Mouse (Mus musculus): Measurements from ENCODE around the gene Fasl. TPM values are rescaled to one million over a fixed set of nuclear protein-coding genes. Genes with fewer than 3 reads are reported as not detected.

The Fasl gene
- total and polyA plus RNA-seq, 3 experiments, result not detected

- Histone ChIP-seq H3K9me3 (replicated peaks; ENCODE audit: insufficient read depth, low read length) (no peaks in the 10 kb centered on the region), H3K9ac (ENCODE audit: control insufficient read depth, low read depth, low read length, poor library complexity, severe bottlenecking) (no peak overlapping the region), H3K27ac (ENCODE audit: control insufficient read depth, low read depth, low read length) (no peak overlapping the region), H3K4me1 (ENCODE audit: control insufficient read depth in 1 of 2, insufficient read depth in 2 of 2, low read length in 2 of 2) (peaks cover 0 to 30% of the 10 kb centered on the region in 2 experiments; a peak in 2 of 4 replicates), H3K4me3 (ENCODE audit: control insufficient read depth in 1 of 2, insufficient read depth in 1 of 2, low read depth in 2 of 2, low read length in 2 of 2) (no peak overlapping the region), H3K27me3 (ENCODE audit: control insufficient read depth in 1 of 2, insufficient read depth in 2 of 2, low read length in 2 of 2) (no peaks in the 10 kb centered on the region), H3K36me3 (ENCODE audit: control insufficient read depth in 1 of 2, insufficient read depth in 2 of 2, low read length in 2 of 2) (peaks cover 0 to 25% of the 10 kb centered on the region in 2 experiments; a peak in 2 of 4 replicates), H3K79me2 (ENCODE audit: control insufficient read depth, insufficient read depth, low read length, poor library complexity) (no peaks in the 10 kb centered on the region)
- DNase-seq (ENCODE audit: low read depth, low spot score), result peak; percentile 66
- no peak for TF ChIP-seq NRF1 (IDR thresholded peaks at IDR 0.05; ENCODE audit: insufficient read depth, low read depth, low read length, poor library complexity, severe bottlenecking)
- no peak for TF ChIP-seq SMC3 (IDR thresholded peaks at IDR 0.05; ENCODE audit: low read depth, low read length)
- TF ChIP-seq CHD2 (IDR thresholded peaks at IDR 0.05; ENCODE audit: low read length), result no peak
- peak; percentile 78 for TF ChIP-seq ETS1 (IDR thresholded peaks at IDR 0.05; ENCODE audit: low read depth, low read length)
- TF ChIP-seq MAX (IDR thresholded peaks at IDR 0.05; ENCODE audit: low read length), result peak; percentile 78
- no peak for TF ChIP-seq JUND (IDR thresholded peaks at IDR 0.05; ENCODE audit: low read depth, low read length)
- peak; percentile 41 to 84; a peak in 2 of 4 replicates for TF ChIP-seq USF2 (IDR thresholded peaks at IDR 0.05; ENCODE audit: borderline replicate concordance in 1 of 2, insufficient read depth in 1 of 2, low read depth in 1 of 2, low read length in 2 of 2)
- peak; percentile 93 for TF ChIP-seq ZNF384 (IDR thresholded peaks at IDR 0.05; ENCODE audit: low read depth, low read length)
- TF ChIP-seq MYB (IDR thresholded peaks at IDR 0.05; ENCODE audit: low read depth, low read length), result no peak
- no peak for TF ChIP-seq E2F4 (IDR thresholded peaks at IDR 0.05; ENCODE audit: borderline replicate concordance, low read depth, low read length)
- TF ChIP-seq MXI1 (IDR thresholded peaks at IDR 0.05; ENCODE audit: low read depth, low read length), result 0 out of 2 replicates have a peak, but pooled peaks have one; percentile 32
- peak; percentile 82 for TF ChIP-seq GATA1 (IDR thresholded peaks at IDR 0.05; ENCODE audit: low read depth, low read length)
- no peak for TF ChIP-seq CHD1 (IDR thresholded peaks at IDR 0.05; ENCODE audit: low read depth, low read length)
- TF ChIP-seq GABPA (IDR thresholded peaks at IDR 0.05; ENCODE audit: low read depth, low read length), result no peak
- no peak for TF ChIP-seq ZMIZ1 (IDR thresholded peaks at IDR 0.05; ENCODE audit: low read depth, low read length)
- peak; percentile 87 for TF ChIP-seq TCF12 (IDR thresholded peaks at IDR 0.05; ENCODE audit: low read depth, low read length)
- no peak for TF ChIP-seq POLR2AphosphoS5 (IDR thresholded peaks at IDR 0.05; ENCODE audit: borderline replicate concordance, low read depth, low read length)
- peak; percentile 94 for TF ChIP-seq USF1 (IDR thresholded peaks at IDR 0.05; ENCODE audit: low read depth, low read length)
- peak; percentile 59; the same call in 1 of the 2 replicates for TF ChIP-seq SIN3A (IDR thresholded peaks at IDR 0.05; ENCODE audit: low read length)
- no peak for TF ChIP-seq MAZ (IDR thresholded peaks at IDR 0.05; ENCODE audit: low read depth, low read length)
- TF ChIP-seq KAT2A (conservative IDR thresholded peaks at IDR 0.05; ENCODE audit: low read depth, low read length), result no peak
- TF ChIP-seq POLR2AphosphoS2 (IDR thresholded peaks at IDR 0.05; ENCODE audit: low read length), result no peak
- no peak for TF ChIP-seq RAD21 (IDR thresholded peaks at IDR 0.05; ENCODE audit: low read depth, low read length)
- TF ChIP-seq RCOR1 (IDR thresholded peaks at IDR 0.05; ENCODE audit: low read depth, low read length), result peak; percentile 82
- TF ChIP-seq HCFC1 (IDR thresholded peaks at IDR 0.05; ENCODE audit: low read depth, low read length), result no peak
- no peak for TF ChIP-seq ZKSCAN1 (IDR thresholded peaks at IDR 0.05; ENCODE audit: low read depth, low read length)
- TF ChIP-seq NELFE (IDR thresholded peaks at IDR 0.05; ENCODE audit: low read depth, low read length), result no peak
- peak; percentile 91 for TF ChIP-seq BHLHE40 (IDR thresholded peaks at IDR 0.05; ENCODE audit: borderline replicate concordance, low read depth, low read length)
- TF ChIP-seq MYC (IDR thresholded peaks at IDR 0.05; ENCODE audit: low read depth, low read length), result no peak
- no peak for TF ChIP-seq UBTF (IDR thresholded peaks at IDR 0.05; ENCODE audit: borderline replicate concordance, insufficient read depth, low read depth, low read length)
- peak; percentile 76 to 86 for TF ChIP-seq EP300 (IDR thresholded peaks at IDR 0.05; ENCODE audit: low read depth in 1 of 2, low read length in 2 of 2)
- no peak for TF ChIP-seq CTCF (IDR thresholded peaks at IDR 0.05 in 2 of 3, conservative IDR thresholded peaks at IDR 0.05 in 1 of 3; ENCODE audit: control insufficient read depth in 1 of 3, insufficient read depth in 1 of 3, low read depth in 2 of 3, low read length in 3 of 3, poor library complexity in 1 of 3, severe bottlenecking in 1 of 3)
- no peak for TF ChIP-seq TAL1 (IDR thresholded peaks at IDR 0.05; ENCODE audit: low read length)
- TF ChIP-seq ELF1 (IDR thresholded peaks at IDR 0.05; ENCODE audit: low read depth, low read length), result no peak
- no peak for TF ChIP-seq ZC3H11A (IDR thresholded peaks at IDR 0.05; ENCODE audit: low read depth, low read length)
- no peak for TF ChIP-seq TBP (IDR thresholded peaks at IDR 0.05; ENCODE audit: low read depth, low read length)
- no peak for TF ChIP-seq MEF2A (IDR thresholded peaks at IDR 0.05; ENCODE audit: extremely low read depth, insufficient replicate concordance, low read depth, low read length, poor library complexity, severe bottlenecking)
- TF ChIP-seq POLR2A (IDR thresholded peaks at IDR 0.05; ENCODE audit: control insufficient read depth in 1 of 2, insufficient read depth in 1 of 2, low read depth in 1 of 2, low read length in 2 of 2, poor library complexity in 1 of 2), result no peak
Observed at GRCm38 (mm10) chr1:161751311-161751710, 37.0 kb downstream of the Fasl start.
